Mouse (Mus musculus): ENCODE data around the gene Arl15. TPM values are rescaled to one million over a fixed set of nuclear protein-coding genes. Genes with fewer than 3 reads are reported as not detected.

Gene Arl15
- total RNA-seq, 2 experiments from 2014 or later: 5.9 to 8.2 TPM

DNA sequence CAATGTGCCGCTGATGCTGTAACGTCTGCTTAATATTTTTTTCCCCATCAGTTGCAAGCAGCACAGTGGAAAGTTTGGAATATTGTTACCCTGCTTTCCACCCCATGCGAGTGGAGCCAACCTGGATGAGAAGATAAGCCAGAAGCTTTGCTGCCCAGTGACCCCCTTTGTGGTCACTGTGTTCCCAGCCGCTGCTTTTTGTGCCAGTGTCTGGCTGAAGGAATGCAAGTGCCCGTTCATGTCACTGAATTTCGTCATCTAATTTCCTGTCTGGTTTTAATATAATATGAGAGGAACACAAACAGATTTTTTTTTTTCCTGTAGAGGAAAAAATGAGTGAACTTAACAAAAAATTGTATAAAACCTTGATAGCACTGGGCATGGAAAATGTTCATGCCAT, 46.1 kb downstream of the Arl15 start:
- intact Hi-C loops (cut with DNase I; ENCODE audit: low total_unique reads): no loop called here
- DNase-seq: no peak

DNA sequence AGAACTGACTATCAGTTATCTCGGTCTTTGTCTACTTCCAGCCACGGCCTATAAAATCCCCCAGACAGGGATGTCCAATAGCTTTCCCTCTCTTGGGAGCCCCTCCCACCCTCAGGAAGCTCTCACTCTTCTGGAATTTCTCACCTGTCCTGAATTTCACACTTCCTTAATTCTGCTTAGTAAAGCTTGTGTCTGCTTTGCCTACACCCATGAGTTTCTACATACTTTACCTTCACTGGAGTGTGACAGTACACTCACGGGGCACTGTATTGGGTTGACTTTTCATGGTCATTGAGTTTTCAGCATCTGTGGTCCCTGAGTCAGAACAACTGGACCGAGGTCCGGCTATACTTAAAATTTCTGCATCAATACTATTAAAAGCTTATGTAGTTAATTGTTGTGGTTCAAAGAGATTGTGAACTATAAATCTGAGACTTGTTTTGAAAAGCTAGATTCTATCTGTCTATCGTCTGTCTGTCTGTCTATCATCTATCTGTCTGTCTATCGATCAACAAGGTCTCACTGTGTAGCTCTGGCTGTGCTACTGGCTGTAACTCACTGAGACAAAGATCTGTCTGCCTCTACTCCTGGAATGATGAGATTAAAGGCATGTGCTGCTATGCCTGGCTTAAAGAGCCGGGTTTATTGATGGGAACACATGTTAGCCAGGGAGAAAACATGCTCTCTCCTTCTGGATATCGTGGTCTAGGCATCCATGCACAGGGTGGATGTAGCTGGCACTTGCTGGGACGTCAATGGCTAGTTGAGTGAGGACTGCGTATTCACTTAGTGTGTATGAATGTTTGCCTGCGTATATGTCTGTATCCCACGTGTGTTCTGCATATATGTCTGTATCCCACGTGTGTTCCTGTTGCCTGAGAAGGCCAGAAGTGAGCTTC, 48.4 kb downstream of the Arl15 start:
- no peak for DNase-seq
- intact Hi-C loops (cut with DNase I; ENCODE audit: low total_unique reads): no loop called here

DNA sequence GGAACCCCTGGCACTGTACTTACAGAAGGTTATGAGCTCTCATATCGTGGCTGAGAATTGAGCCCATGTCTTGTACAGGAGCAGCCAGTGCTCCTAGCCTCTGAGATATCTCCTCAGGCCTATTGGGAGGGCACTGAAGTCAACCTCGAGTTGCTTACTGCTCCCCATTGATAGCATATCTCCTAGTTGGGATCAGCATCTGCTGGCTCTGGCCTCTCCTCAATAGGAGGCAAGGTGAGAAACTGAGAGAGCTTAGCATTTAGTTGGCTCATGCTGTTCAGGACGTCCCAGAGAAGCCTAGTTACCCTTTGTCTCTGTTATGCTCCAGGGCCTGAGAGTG, 49.0 kb downstream of the Arl15 start:
- intact Hi-C loops (cut with DNase I; ENCODE audit: low total_unique reads): no loop called here
- no peak for DNase-seq

DNA sequence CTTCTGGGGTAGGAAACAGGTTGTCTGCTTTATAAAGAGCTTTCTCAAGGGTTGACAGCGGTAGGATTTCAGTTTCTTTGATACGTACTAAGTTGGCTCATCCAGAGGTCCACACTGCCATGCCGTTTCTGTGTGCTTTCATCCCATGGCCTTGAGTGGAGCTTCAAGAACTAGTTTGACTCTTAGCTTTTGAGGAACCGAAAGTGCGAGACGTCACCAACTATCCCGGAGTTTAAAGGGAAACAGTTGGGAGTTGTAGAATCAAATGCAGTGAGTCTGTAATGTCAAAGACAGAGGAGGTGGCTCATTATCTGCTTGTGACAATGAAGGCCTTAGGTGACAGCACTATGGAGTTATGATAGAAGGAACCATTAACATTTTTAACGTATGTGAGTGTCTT, 49.6 kb downstream of the Arl15 start:
- intact Hi-C loops (cut with DNase I; ENCODE audit: low total_unique reads): no loop called here
- DNase-seq: no peak

DNA sequence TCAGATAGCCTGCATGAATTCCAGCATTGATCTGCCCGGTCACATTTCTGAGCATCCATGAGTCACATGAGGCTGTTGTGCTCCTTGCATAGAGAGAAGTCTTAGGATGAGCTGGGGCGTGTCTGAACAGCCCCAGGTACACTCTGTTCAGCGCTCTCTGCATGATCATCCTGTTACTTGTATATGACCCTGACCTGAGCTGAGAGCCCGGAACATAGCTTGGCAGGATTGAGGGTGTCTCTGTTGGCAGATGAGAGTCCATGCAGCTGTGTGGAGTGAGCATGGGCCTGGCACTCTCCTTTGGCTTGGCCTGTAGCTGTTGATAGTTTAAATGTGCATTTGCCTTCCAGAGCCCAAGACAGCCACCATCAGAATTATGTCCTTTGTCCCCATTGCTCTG, 50.4 kb downstream of the Arl15 start:
- DNase-seq: no peak
- intact Hi-C loops (cut with DNase I; ENCODE audit: low total_unique reads): no loop called here

DNA sequence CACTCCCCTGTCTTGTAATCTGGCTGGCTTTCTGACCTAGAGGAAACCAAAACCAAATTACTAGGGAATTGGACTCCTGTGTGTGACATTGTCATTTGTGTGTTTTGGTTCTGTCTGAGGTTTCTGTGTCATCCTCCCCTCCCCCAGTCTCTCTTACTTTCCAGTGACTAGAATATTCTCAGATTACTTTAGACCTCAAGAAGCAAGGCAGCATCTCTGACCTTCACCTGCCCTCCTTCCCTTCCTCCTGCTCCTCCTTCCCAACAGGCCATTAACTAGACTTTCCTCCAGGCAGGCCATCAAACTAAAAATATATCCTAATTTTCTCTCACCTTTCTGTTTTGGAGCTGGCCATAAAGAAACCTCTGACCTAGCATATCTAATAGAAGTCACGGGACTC, 50.9 kb downstream of the Arl15 start:
- intact Hi-C loops (cut with DNase I; ENCODE audit: low total_unique reads): no loop called here
- DNase-seq: no peak

DNA sequence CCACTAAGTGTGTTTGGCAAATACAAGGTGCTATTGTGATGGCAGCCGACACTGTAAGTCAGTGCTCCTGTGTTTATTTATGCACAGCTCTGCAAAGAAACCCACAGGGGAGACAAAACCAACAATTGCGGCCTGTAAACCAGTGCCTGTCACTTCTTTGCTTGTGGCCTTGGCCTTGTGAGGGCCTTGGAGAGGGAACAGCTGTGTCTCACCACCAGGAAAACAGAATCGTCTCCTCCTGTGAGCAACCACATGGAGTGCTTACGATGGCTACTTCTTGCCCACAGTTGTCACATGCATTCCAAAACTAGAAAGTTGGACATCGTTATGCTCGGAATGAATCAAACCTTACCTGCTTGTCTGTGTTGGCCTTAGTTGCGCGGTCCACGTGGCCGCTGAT, 52.1 kb downstream of the Arl15 start:
- intact Hi-C loops (cut with DNase I; ENCODE audit: low total_unique reads): no loop called here
- no peak for DNase-seq

DNA sequence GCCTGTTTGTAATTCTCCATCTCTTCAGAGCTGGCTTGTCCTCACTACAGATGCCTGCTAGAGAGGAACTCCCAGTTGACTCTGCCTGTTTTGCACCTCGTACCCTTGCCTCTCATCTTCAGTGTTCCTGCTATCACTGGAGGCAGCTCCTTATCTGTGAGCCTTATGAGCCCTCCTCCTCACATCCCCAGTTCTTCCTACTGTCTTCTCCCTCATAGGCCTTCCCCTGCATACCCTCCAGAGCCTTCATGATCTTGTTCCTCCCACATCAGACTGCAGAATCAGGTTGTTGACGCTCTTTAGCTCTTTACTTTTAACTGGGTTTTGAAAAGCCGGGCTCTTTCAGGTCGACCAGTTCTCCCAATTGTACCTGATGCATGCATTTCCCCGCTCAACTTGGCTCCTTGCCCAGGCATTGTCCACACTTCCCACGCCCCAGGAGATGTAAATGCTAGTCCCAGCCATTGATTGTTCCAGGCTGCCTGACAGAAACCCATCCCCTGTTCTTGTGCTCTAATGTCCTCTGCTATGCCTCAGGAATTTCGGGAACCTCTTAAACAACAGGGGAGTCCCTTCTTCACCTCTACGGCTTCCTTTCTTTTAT, 56.2 kb downstream of the Arl15 start:
- DNase-seq: peak; percentile 40
- intact Hi-C loops (cut with DNase I; ENCODE audit: low total_unique reads): no loop called here

DNA sequence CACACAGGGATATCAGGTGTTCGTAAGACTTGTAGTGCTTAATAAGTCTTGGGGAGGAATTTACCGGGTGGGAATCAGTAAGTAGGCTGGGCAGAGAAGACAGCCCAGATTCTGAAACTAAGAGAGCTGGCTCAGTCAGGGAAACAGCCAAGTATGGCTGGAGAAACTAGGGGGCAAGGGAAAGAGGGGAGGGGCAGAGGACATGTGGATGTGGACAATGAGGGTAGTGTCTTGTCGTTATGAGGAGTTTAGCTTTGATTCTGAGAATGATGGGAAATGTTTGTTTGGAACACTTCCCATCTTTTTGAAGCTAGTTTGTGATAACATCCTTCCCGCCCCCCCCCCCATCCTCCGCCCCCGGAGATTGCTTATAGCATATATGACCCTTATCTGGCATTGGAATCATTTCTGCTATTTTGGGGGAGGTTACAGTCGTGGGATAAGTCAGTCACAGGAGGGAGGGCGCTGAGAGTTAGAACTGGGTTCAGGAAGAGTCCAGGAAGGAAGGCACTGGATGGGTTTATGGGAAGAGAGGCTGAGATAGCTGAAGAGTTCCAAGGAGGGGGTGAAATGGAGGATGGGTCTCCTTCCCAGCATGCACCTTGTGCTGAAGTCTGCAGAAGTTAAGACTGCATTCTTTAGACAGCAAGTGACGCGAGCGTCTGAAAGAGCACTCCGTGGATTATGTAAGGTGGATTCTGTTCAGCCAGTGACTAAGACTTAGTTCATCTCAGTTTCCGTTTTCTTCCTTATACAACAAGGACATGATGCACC, 57.5 kb downstream of the Arl15 start:
- no peak for DNase-seq
- intact Hi-C loops (cut with DNase I; ENCODE audit: low total_unique reads): no loop called here

DNA sequence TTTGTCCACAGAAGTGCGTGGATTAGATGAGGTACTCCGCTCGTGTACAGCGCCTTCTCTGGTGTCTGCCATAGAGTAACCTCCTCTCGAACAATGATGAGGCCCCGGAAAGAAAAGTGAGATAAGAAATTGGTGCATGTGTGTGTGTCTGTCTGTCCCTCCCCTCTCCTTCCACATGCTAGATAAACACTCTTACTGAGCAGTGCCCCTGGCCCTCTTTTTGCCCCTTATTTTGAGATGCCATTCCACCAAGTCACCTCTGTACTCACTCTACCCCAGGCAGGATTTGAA, 58.0 kb downstream of the Arl15 start:
- intact Hi-C loops (cut with DNase I; ENCODE audit: low total_unique reads): no loop called here

DNA sequence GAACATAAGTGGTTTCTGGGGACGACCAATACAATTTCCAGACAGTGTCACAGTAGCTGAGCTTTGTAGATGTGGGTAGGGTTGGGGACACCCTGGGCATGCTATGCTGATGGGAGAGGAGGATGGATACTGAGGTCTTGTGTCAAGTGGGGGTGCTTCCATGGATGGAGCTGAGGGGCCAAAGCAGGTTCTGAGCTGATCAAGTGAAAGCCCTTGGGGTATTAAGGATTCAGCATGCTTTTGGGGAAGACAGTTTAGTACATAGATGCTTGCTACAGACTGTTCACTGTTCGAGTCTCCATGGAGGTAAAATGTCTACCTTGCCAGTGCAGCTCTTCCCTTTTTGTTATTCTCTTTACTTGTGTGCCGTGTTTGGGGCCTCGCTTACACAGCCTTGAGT, 59.8 kb downstream of the Arl15 start:
- no peak for DNase-seq
- intact Hi-C loops (cut with DNase I; ENCODE audit: low total_unique reads): no loop called here

More for the DNA sequence above, 58.0 kb downstream of the Arl15 start:
- DNase-seq: no peak

DNA sequence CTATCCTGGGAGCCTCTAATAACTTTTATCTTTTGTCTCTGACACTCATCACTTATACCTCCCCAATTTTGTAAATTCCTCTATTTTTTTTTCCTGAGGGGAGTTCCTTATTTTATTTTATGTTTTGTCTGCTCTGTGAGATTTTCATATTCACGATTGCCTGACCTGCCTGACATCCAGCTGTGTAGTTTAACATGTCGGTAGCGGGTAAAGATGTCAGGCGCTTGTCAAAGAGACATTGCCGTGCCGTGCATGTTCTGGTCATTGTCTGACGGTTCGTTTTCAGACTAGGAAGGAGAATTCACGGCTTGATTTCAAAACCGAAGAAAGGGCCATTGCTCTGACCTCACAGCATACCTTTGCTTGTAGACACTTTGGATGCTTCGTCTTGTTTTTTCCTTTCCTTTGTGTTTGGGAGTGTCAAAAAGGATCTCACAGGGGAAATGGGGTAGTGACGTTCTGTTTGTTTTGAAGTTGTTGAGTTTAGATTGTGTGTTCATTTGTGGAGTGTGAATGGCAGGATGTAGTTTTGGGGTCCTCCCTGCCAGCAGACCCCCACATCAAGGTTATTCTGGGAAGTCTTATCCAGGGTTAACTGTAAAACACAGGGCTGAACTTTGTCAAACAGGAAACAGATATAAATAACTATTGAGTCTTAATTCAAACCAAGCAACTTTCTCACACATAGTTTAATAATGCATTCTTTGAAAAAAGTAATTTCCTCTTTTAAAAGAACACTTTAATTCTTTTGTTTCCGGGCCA, 60.4 kb downstream of the Arl15 start:
- intact Hi-C loops (cut with DNase I; ENCODE audit: low total_unique reads): no loop called here
- no peak for DNase-seq

DNA sequence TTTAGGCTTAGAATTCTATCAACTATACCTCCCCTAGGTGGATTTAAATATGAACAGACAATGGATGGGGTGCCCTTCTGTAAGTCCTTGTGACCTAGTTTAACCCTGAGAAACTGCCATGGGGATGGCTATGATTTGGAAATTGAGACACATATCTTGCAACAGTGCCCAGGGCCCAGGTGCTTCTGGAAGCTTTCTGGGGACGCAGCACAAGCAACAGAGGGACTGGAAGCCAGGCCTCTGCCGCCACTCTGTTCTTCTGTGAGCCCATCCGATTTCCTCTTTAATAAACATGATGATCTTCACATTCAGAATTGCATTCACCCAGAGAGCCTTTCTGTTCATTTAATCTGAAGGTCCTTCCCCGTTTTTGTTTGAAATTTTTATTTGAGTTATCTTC, 62.6 kb downstream of the Arl15 start:
- DNase-seq: no peak
- intact Hi-C loops (cut with DNase I; ENCODE audit: low total_unique reads): no loop called here

DNA sequence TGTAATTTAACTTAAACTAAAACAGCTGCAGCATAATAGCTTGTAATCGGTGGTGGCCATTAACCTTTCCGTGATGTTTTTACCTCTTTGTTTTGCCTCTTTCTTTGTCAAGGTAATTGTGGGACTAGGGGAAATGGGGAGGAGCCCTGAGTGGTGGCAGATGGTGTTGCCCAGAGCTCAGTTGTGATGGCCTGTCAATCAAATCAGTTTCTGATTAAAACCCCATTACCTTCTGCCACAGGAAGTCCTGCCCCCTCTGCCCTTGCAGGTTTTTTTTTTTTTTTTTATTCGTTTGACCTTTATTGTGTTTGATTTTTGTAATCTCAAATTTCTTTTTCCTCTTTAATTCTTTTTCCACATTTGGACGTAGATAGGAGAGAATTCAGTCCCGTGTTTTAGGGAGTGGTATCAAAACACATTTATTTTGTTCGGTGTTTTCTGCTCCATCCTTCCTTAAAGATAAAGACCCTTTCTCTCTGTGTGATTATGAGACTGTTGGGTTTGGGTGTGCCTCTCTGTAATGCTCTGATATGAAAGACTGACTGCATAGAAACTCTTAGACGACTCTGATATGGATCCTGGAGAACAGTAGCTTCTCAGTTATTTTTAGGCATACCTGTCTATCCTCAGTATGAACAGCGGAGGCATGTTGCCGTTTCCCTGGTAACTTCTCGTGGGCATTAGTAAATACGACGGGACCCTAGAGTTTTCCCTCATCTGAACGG, 64.5 kb downstream of the Arl15 start:
- intact Hi-C loops (cut with DNase I; ENCODE audit: low total_unique reads): no loop called here
- DNase-seq: no peak

DNA sequence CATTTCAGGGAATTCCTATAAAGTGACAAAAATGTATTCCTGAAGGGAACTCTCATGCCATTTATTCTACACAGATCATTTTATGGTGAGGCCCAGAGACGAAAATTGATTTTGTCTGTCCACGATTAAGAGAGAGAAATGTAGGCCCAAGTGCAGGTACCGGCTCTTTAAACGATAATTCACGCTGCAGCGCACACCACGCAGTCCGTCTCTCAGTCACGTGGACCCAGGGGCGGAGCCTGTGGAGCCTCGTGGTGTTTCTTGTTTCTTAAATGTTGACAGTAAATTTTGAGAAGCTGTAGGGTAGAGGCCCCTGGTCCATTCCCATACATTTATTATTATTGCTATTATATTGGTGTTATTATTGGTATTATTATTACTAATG, 65.1 kb downstream of the Arl15 start:
- intact Hi-C loops (cut with DNase I; ENCODE audit: low total_unique reads): no loop called here
- no peak for DNase-seq

DNA sequence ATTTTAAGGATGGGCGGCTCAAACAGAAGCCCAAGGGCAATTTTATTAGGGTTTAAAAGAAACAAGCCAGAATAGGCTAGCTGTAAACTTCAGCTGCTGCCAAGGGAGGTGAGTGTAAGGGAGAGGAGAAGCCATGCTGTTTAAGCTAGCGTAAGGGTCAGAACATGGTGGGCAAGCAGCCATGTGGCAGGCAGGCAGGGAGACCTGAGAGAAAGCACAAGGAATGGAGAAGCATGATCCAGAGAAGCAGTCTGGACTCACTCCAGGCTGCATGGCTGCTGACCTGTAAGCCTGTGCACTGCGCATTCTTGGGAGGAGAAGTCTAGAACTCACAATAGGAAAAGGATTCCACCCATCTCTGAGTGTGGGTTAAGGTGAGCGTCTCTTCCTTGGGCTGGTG, 66.5 kb downstream of the Arl15 start:
- intact Hi-C loops (cut with DNase I; ENCODE audit: low total_unique reads): loop anchor here (10.0 kb wide), 1 partner anchor 66 kb away; the partner anchor contains the start of gene Arl15
- DNase-seq: no peak

DNA sequence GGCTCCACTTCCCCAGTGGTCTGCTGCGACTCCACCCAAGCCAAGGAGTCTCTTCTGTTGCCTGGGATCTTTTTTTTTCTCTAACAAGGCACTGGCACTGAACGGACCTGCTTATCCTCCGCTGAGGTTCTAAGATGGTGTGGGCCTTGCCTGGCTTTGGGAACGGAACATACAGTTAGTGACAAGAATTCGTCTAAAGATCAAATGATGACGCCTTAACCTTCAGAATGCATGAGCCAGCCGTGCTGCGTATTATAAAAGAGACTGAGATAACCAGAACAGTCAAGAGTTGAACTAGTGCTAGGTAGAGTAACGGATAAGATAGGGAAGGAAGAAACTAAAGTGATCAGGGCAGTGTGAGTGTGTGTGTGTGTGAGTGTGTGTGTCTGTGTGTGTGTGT, 66.9 kb downstream of the Arl15 start:
- intact Hi-C loops (cut with DNase I; ENCODE audit: low total_unique reads): loop anchor here (10.0 kb wide), 1 partner anchor 66 kb away; the partner anchor contains the start of gene Arl15

DNA sequence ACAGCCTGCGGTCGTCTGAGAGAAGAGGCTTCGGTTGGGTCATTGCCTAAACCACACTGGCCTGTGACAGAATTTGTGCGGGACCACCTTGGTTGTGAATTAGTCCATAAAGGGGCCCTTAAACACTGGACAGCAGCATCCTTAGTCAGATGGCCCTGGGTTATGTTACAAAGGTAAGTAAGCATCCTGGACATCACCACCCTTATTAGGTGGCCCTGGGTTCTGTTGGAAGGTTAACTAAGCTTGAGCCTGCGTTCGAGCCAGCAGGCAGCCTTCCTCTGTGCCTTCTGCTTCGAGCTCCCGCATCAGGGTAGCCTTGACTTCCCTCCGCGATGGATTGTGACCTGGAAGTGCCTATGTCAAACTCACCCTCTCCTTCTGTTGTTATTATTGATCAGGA, 68.6 kb downstream of the Arl15 start:
- no peak for DNase-seq
- intact Hi-C loops (cut with DNase I; ENCODE audit: low total_unique reads): loop anchor here (10.0 kb wide), 1 partner anchor 68 kb away; the partner anchor contains the start of gene Arl15

More for the DNA sequence above, 66.9 kb downstream of the Arl15 start:
- no peak for DNase-seq

DNA sequence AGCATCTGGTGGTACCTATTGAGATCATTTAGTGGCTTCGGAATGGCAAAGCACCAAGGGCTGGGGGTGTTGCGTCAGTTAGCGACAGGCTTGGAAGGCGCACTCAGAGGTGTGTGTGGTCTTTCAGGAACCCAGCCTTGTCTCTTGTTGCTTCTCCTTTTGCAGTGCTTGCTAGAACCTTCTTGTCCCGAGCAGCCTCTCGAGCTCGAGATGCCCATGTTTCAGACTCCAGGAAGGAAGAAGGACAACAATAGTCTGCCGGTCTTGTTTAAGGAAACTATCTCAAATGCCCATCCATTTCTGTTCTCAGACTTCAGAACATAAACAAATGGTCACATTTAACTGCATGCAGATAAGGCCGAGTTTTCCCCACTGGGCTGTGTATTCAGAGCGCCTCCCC, 69.4 kb downstream of the Arl15 start:
- intact Hi-C loops (cut with DNase I; ENCODE audit: low total_unique reads): loop anchor here (10.0 kb wide), 1 partner anchor 69 kb away; the partner anchor contains the start of gene Arl15
- DNase-seq: no peak
